Mouse (Mus musculus): ENCODE data around the gene Cyp2j6.
"Not testable (repeated sequence)": the region's sequence is repeated elsewhere in the genome, so short reads cannot be mapped to it uniquely, and the experiment has no call there.

Gene Cyp2j6

GRCm38 (mm10) chr4:96553133-96553819 lies at the start of gene Cyp2j6:
TSS of gene Cyp2j6 (minus strand) at chr4:96553661.
- no peak for DNase-seq (ENCODE audit: low spot score in 2 of 2)

GRCm38 (mm10) chr4:96591791-96592150 lies 38.3 kb upstream of the Cyp2j6 start:
- no peak for DNase-seq (ENCODE audit: low spot score in 2 of 2)

GRCm38 (mm10) chr4:96590911-96591790 lies 37.7 kb upstream of the Cyp2j6 start, which contains the start of gene Cyp2j9:
TSS of gene Cyp2j9 (minus strand) at chr4:96591578.
- DNase-seq (ENCODE audit: low spot score in 2 of 2): no peak

GRCm38 (mm10) chr4:96581425-96582088 lies 28.1 kb upstream of the Cyp2j6 start:
- no peak for DNase-seq (ENCODE audit: low spot score in 2 of 2)

- DNase-seq (ENCODE audit: low spot score in 2 of 2): not testable (repeated sequence)
These were observed 26.9 kb upstream of the Cyp2j6 start for GRCm38 (mm10) chr4:96580351-96580750.

- DNase-seq (ENCODE audit: low spot score in 2 of 2): no peak
These were observed 16.0 kb upstream of the Cyp2j6 start for GRCm38 (mm10) chr4:96569442-96569841.

- DNase-seq (ENCODE audit: low spot score in 2 of 2): no peak
These were observed 14.5 kb upstream of the Cyp2j6 start for GRCm38 (mm10) chr4:96567988-96568387.

- no peak for DNase-seq (ENCODE audit: low spot score in 2 of 2)
These were observed 12.3 kb upstream of the Cyp2j6 start for GRCm38 (mm10) chr4:96565808-96566207.

- no peak for DNase-seq (ENCODE audit: low spot score in 2 of 2)
These were observed 7.0 kb upstream of the Cyp2j6 start for GRCm38 (mm10) chr4:96560464-96560863.

GRCm38 (mm10) chr4:96559781-96560180 lies 6.3 kb upstream of the Cyp2j6 start:
- DNase-seq (ENCODE audit: low spot score in 2 of 2): no peak

- no peak for DNase-seq (ENCODE audit: low spot score in 2 of 2)
These were observed 1.8 kb downstream of the Cyp2j6 start for GRCm38 (mm10) chr4:96551619-96552018.

- DNase-seq (ENCODE audit: low spot score in 2 of 2): no peak
These were observed 7.5 kb downstream of the Cyp2j6 start for GRCm38 (mm10) chr4:96545976-96546375.

- DNase-seq (ENCODE audit: low spot score in 2 of 2): no peak
These were observed 27.7 kb downstream of the Cyp2j6 start for GRCm38 (mm10) chr4:96525772-96526171.

GRCm38 (mm10) chr4:96522256-96522655 lies 31.2 kb downstream of the Cyp2j6 start:
- no peak for DNase-seq (ENCODE audit: low spot score in 2 of 2)

GRCm38 (mm10) chr4:96510083-96510482 lies 43.4 kb downstream of the Cyp2j6 start:
- no peak for DNase-seq (ENCODE audit: low spot score in 2 of 2)

- no peak for DNase-seq (ENCODE audit: low spot score in 2 of 2)
These were observed 46.2 kb downstream of the Cyp2j6 start, which contains the start of gene Cyp2j8 for GRCm38 (mm10) chr4:96507286-96507685. TSS of gene Cyp2j8 (minus strand) at chr4:96507386.

Data from thymus, postnatal 10 days (tissue).